Mouse (Mus musculus) lung, adult 18-20 months (tissue): ENCODE measurements around the gene Smco1.
"Not testable (repeated sequence)": the region's sequence is repeated elsewhere in the genome, so short reads cannot be mapped to it uniquely, and the experiment has no call there.

ENCODE experiments used
- DNase-seq, 2 experiments: peaks; one replicate each; pipeline ENCODE4 v3.0.0; 2022; ENCODE audit warnings: mixed read lengths in 2 of 2

Smco1 gene

DNA sequence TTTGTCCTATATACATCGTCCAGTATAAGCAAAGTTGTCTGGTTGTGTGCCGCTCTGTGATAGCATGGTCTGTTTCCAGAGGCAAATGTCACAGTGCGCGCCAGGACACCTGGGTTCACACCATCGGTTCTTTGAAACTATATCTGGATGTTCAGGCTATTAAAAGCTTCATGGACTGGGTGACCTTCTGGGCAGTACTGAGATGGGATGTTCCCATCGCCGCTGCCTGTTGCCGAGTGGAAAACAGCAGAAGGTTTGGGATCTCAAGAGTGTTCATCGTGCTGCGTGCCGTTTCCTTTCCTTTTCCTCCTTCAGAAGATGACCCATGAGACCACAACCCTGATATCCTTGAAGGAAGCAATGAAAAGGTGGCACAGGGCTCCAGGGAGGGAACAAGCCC, at the start of gene Smco1:
Gene Smco1, plus strand, starts transcription at position 178 of the 400 bp plus-strand sequence.
- no peak for DNase-seq

DNA sequence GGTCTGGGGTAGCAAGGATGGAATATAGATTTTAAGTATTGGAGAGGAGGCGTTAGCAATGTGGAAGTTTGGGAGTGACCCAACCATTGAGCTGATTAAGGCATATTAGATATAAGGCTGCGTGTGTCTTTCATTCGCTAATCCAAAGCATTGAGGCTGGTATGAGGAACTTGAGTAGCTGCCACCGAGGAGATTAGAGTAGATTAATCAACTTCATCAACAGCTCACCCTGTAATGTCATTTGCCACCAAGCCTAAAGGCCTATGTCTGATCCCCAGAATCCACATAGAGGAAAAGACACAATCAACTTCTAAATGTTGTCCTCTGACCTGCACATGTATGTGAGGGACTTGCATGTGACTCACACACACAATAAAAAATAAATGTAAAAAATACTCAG, 49.5 kb upstream of the Smco1 start:
- no peak for DNase-seq

DNA sequence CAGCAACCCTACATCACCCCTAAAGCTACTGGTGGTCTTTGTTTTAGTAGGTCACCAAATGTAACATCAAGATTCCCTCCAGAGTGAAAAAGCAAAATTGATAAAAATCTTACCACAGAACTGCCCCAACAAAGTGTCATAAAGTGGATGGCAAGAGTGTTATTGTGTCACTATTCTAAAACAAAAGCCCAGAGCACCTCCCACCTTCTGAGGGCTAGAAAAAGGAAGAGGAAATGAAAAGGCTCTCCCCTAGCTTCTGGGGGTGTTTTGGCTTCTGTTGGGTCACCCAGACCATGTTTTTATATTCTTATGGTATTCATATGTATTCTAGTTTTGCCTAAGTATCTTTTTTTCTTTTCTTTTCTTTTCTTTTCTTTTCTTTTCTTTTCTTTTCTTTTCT, 48.9 kb upstream of the Smco1 start:
- DNase-seq, result no peak

DNA sequence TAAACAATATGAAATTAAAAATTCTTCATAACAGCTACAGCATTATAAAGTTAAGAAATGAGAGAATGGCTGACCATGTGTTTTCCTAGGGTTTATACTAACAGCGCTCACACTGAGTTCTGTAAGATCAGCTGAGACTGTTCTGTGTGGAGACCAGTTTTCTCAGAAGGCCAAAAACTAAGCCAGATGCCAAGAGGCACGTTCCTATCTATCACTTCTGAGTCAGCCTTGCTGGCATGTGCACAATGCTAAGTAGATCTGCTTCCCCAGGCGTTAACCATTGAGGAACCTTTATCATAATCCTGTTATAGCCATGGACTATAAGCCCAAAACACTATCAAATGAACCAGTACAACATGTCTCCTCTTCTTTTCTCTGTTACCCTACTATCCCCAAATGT, 39.2 kb upstream of the Smco1 start:
- peak in 1 of 2 experiments; percentile 4 for DNase-seq

DNA sequence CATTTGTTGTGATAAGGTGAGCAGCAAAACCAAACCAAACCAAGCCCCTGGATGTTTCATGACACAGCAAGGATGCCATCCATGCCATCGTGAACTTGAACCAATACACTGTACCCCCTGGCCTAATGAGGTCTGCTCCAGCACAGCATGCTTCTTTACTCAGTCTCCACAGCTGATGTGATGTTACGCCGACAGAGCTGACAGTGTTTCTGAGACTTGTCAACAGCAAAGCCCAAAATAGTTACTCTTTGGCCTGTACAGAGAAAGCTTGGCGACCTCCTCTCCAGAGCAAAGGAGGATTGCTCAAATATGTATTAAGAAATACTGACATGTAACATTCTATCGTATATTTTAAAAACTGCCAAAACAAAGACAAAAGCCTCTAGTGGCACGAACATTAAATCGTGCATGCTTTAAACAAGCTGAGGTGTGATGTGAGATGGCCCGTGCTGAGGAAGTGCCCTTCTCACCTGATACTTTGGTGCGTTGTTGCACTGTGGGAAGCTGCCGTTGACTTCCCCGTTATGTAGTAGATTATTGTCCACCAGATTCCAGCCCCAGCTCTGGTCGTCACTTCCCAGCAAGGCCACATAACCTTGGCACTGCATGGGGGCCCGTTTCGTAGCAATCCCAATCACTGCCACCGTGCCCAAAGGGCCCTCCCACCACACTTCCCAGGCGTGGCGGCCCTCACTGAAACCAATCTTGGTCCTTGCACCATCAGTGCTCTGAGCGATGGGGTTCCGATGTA, 33.2 kb upstream of the Smco1 start:
- DNase-seq, result peak; percentile 15 to 17

DNA sequence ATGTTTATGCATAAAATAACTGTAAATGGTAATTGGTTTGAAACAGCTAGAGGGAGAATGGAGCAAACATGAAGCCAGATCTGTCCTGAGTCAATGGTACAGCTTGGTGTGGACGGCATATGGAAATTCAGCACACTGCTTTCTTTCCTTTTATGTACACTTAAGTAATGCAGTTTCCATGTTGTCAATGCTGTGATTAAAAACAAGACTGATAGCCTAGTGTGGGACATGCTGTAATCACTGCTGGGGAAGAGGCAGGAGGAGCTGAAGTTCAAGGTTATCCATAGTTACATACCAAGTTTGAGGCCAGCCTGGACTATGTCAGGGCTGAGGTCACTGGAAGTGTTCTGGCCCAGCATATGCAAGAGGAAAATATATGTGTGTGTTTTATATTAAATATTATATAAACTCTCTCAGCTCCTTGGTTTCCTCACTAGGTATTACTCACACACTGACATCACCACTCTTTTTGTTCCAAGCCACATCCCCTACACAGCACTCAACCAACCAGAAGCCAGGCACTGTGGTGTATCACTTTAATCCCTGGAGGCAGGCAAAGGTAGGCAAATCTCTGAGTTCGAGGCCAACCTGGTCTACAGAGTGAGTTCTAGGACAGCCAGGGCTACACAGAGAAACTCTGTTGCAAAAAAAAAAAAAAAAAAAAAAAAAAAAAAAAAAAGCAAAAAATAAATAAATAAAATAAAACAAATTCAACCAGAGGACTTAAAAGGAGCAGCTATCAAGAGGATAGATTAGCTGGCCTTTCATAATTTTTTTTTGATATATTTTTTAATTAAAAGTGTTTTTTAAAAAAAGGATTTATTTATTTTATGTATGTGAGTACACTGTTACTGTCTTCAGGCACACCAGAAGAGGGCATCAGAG, 31.6 kb upstream of the Smco1 start:
- DNase-seq, result no peak

DNA sequence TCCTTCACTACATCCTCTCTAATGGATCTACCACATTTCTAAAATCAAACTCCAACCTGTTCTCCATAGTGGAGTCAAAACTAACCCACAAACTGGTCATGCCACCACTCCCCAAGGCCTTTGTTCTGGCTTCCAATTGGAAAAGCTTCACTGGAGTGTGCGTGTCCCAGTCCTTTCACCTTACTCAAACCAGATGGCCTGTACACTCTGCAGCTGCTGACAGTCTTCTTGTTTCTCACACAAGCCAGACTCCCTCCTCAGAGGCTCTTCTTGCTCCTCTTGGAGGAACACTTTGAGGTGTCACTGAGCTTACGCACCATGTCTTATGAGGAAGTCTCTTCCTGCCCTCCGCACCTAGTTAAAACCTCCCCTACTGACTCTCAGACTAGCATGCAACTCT, 27.4 kb upstream of the Smco1 start:
- DNase-seq, result no peak

DNA sequence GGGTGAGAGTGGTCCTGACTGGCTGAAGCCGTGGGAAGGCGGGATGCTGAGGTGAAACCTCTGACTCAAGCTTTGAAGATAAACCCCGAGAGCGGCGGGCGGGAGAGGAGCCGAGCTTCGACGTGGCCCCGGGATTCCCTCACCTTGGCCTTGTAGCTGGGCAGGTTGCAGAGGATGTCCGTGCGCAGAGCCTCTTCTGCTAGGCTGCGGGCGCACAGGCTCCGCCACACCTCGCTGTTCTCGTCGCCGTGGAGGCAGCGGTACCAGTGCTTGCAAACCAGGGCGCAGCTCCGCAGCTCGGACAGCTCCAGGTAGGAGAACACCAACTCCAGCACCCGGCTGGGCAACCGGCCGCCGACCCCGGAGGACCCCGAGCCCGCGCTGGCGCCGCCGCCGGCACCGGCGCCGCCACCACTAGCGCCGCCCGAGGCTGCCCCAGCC, 24.9 kb upstream of the Smco1 start:
- peak; percentile 31 to 45 for DNase-seq

DNA sequence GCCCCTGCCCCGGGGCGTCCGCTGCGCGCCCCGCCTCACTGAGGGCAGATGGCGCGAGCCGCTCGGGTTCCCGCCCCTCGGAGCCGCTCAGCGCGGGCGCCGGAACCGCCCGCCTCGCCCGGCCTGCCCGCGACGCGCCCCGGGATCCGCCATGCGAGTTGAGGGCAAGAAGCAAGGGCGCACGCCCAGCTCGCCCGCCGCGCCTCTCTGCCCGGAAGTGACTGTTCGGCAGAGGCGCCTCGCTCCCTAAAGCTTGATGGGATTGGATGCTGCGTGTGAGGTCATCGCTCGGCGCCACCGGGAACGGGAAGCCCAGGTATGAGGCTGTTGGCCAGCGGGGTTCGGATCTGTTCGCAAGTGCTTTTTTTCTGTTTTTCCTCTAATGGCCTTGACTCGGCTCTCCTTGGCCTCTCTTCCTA, 24.3 kb upstream of the Smco1 start, which contains the start of the genes Fbxo45 and Wdr53:
Gene Fbxo45, minus strand, starts transcription at position 207 of the 419 bp plus-strand sequence.
Gene Wdr53, plus strand, starts transcription at position 276 of the 419 bp plus-strand sequence.
- DNase-seq, result peak; percentile 98

DNA sequence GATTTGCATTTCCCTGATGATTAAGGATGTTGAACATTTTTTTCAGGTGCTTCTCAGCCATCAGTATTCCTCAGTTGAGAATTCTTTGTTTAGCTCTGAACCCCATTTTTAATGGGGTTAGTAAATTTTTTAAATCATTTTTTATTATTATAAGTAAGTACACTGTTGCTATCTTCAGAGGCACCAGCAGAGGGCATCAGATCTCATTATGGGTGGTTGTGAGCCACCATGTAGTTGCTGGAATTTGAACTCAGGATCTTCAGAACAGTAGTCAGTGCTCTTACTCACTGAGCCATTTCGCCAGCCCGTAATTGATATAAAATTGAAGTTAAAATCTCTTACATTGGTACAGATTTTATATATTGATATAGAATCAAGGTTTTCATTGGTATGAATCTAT, 7.0 kb upstream of the Smco1 start:
- DNase-seq, result peak; percentile 9 to 18

DNA sequence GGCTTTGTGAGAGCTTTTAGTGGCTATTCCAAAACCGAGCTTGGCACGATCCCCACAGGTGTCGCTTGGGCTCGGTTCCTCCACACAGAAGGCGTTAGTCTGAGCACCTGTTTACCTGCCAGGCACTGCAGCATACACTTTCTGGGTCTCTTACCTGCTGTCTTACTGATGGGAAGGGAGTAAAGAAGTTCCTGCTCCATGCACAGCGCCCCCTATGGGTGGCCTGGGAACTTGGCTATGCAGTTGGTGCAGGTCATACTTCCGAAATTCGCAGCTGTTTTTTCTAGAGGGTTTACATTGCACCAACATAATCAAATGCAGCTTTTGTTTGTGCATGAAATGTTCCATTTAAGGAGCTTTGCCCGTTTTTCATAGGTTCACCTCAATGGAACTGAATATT, 2.1 kb downstream of the Smco1 start:
- DNase-seq, result no peak

DNA sequence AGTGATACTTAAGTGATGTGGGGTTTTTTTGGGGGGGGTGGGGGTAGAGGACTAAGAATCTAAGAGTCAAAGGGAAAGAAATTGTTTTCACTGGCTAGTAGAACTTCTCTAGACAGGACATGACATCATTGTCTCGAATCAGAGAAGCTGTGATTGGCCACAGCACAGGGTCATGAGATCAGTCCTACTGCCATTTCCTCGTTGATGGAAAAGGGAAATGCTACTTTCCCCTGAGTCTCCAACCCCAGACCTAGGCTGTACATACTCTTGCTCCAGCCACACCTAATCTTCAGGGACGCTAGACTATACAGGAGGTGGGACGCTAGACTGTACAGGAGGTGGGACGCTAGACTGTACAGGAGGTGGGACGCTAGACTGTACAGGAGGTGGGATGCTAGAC, 3.8 kb downstream of the Smco1 start:
- no peak for DNase-seq

DNA sequence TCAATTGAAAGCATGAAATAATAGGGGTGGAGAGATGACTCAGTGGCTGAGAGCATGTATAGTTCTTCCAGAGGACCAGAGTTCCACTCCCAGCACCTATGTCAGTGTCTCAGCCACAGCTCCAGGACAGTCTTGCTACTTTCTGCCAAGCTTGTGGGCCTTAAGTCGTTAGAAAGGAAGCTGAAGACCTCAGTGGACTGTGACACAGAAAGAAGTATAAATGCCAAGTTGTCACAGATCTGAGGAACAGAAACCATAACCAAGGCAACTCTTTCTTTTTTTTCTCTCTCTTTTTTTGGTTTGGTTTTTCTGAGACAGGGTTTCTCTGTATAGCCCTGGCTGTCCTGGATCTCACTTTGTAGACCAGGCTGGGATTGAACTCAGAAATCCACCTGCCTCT, 4.6 kb downstream of the Smco1 start:
- DNase-seq, result no peak

DNA sequence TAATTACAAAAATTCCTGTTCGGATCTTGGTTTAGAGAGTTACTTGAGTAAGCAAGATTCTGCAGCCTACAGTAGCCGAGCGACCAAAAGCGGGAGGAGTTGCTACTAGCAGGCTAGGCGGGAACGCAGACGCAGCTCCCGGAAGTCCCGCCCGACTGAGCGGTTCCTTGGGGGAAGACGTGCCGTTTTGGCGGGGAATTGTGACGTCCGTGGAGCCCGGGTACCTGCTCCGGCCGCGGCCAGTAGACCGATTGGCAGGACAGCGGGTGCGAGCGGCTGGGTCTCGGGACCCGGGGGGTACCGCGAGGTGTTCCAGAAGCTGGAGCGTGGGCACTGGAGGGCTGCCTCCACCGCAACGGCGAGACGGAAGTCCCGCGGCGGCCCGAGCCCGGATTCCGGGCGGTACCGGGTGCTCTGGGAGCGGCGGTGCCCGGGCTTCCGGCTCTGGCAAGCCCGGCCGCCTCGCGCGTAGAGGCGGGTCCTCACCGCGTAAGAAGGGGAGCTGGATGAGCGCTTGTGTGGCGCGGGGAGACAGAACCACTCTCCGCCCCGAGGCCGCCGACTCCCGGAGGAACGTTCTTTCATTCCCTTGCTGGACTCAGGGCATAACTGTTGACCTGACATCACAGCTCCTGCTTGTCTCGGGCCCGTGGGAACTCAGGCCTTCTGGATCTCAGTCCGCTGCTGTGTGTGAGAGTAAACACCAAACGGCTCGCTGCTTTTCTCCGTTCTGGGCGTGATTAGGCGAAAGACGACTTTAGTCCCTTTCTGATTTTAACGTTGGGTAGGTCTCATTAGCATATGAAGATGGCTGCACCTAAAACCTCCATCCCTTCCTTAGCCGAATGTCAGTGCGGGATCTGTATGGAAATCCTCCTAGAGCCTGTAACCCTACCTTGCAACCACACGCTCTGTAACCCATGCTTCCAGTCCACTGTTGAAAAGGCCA, 6.3 kb downstream of the Smco1 start, which contains the start of gene Rnf168:
Gene Rnf168, plus strand, starts transcription at position 152 of the 949 bp plus-strand sequence.
- peak; percentile 92 to 94 for DNase-seq

DNA sequence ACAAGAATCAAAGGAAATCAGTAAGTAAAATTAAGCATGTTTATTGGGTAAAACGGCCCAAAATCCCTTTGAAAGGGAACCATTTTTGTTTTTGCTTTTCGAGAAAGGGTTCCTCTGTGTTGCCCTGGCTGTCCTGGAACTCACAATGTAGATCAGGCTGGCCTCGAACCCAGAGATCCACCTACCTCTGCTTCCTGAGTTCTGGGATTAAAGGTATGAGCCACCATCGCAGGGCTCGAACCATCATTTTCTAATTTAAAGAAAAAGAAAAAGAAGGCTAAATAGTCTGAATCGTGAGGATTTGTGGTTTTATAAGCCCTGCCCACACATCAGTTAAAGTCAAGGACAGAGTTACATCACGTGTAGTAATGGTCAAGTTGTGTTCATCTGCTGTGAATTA, 7.1 kb downstream of the Smco1 start:
- no peak for DNase-seq

DNA sequence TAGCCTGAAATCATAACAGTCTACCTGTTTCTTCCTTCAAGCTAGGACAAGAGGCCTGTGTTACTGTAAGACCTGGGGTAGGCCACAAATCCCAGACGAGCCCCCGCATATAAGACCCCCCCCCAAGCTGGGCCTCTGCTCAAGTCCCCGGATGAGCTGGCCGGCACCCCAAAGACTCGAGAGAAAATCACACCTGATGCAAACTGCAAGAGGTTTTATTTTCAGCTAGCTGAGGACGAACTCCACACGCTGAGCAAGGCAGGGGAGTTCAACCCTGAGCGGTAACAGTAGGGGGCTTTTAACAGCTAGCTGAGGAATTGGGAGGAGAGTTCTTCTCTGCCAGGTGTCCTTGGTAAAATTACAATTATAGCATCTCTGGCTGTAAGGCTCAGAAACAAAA, 8.9 kb downstream of the Smco1 start:
- no peak for DNase-seq

DNA sequence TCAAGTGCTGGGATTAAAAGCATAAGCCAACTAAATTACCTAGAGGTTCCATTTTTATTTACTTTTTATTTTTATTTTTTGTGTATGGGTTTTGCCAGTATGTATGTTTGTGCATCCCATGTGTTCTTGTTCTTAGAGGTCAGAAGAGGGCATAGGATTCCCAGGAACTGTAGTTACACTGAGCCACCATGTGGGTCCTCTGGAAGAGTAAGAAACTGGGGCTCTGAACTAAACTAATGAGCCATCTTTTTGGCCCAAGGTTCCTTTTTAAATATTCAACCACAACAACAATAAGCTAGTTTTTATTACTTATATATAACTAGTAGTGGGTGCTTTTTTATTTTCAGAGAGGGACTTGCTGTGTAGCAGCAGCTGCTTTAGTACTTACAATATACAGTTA, 11.3 kb downstream of the Smco1 start:
- no peak for DNase-seq

DNA sequence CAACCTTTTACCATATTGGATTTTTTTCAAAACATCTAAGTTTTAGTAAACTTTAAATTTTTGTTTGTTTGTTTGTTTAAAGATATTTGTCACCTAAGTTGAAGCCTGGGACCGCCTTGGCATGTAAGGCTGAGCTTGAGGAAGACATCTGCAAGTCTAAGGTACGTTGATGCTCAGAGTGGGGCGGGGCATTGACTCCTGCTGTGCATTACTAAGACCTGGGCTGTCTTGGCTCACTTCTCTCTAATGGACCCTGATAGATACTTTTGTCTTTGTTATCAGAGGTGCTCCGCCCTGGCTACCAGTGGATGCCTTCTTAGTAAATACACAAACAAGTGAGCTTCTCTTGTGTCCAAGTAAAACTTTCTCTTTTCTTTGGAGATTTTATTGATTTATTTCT, 20.6 kb downstream of the Smco1 start:
- no peak for DNase-seq

DNA sequence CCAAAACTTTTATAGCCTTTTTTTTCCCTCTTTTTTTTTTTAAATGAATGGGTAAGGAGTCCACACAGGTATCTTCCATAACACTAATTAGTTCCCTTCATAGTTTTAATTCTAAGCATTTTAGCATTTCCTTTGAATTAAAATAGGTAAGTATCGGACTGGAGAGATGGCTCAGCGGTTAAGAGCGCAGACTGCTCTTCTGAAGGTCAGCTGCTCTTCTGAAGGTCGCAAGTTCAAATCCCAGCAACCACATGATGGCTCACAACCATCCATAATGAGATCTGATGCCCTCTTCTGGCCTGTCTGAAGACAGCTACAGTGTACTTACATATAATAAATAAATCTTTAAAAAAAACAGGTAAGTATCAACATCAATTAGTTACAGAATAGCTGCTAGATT, 28.3 kb downstream of the Smco1 start:
- DNase-seq, result not testable (repeated sequence)

DNA sequence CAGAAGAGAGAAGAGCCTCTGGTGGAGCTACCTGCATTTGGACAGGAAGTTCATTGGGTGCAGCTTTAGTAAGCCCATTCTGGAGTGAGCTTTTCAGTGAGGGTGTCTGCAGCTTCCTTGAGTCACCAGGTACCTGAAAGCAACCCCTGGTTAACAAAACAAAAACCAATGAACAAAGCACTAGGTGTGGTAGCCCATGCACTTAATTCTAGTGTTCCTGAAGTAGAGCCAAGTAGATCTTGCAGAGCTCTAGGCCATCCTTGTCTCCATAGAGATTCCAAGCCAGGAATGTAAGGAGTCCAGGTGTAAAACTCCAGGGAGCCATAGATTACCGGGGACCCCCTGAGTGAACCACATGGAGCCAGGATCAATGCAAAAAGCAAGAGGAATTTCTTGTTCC, 31.8 kb downstream of the Smco1 start:
- DNase-seq, result no peak

DNA sequence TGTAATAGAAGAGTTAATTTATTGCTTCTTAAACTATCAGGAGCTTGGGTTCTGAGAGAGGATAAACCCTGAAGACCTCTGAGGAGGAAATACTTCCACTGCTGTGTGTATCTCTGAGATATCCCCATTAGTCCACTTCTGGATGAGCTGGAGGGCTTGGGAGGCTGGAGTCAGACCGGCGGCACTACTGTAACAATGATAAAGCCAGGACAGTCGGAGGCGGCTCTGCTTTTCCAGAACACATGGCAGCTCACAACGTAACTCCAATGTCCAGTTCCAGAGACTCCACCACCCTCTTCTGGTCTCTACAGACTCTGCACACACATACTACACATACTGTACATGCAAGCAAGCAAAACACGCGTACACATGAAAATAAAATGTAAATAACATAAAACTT, 32.6 kb downstream of the Smco1 start:
- no peak for DNase-seq

DNA sequence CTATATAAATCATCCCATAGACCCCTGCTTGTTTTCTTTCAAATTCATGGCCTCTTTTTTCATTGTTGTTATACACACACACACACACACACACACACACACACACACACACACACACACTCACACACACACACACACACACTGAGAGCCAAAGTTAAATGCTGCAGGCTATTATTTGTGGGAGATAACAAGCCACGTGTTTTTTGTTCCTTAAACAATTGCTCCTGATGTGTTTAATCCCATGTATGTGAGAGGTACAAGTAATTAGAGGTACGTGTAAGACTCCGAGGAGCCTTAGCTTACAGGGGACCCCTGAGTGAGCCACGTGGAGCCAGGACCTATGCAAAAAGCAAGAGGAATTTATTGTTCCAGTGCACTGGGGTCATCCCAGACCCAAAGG, 40.7 kb downstream of the Smco1 start:
- no peak for DNase-seq

DNA sequence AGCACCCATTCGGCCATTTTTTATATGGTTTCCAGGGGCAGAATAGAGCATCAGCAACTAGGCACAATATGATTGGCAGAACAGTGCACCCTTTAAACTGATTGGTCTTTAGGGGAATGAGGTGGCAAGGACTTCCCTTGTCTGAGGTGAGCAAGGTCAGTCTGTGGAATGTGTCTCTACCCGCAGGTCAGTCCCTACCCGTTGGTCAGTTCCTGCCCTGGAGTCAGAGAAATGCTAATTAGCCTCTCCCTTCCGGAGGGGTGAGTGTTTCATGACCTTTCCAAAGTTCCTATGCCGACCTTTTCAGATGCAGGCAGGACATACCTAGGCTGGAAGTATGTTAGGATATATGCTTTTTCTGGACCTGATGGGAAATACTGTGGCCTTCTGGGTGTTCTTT, 41.1 kb downstream of the Smco1 start:
- DNase-seq, result no peak
